Mouse (Mus musculus) neural tube, postnatal 0 days (tissue): ENCODE measurements around the gene Rangap1. TPM values are rescaled to one million over a fixed set of nuclear protein-coding genes. Genes with fewer than 3 reads are reported as not detected.

ENCODE experiments used
- polyA plus RNA-seq: library from polyadenylated mRNA; unstranded; fragments of >200 nt; fragmentation: Nextera tagmentation; extraction: Ambion mirVana; gene quantifications from 2 replicates; pipeline ENCODE4 v1.2.1, GENCODE M21; 2015

Rangap1 gene
- 90.7 and 102 TPM in 2 replicates for polyA plus RNA-seq

DNA sequence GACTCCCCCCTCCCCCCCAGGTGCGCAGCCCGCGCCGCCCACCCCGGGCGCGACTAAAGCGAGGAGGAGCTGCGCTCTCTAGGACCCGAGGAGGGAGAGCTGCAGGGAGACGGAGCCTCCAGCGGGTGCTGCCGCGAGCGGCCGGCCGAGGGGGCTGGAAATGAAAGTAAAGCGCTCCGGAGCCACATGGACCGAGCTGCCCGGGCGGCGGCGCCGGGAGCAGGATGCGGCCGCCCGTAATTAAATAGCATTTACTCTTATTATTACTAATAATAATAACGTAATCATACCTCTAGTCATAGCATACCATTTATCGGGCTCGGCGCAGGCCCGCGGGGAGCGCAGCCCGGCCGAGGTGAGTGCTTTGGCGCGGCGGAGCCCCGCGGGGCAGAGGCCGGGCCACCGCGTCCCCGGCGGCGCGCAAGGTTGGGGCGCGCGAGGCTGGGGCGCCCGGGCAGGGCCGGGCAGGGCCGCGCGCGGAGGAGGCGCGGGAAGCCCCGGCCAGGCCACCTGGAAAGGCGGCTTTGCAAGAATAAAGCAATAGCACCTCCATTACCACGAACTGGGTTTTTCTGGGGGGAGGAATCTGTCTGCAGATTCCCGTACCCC is at the start of gene Rangap1, which contains the start of gene Zc3h7b:
TSS of gene Rangap1 (minus strand) at position 539 of the 609 bp plus-strand sequence.
TSS of gene Zc3h7b (plus strand) at position 66 of the 609 bp plus-strand sequence.

DNA sequence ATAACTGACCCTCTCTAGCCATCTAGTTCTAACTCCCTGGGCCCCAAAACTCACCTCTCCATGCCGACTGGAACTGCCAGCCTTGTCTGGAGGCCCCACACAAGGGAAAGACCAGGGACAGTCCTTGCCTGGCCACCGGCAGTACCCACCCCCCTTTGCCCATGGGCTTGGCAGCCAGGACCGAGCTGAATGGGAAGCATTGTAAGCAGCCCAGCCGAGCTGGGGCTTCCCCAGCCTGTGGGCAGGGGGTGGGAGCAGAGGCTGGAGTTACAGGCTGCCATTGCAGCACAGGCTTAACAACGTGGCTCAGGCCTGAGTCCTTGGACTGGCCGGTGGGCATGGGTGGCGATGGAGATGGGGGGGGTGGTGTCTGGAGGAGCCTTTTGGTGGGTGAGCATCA is 48.2 kb downstream of the Rangap1 start, which contains the start of gene Chadl:
TSS of gene Chadl (minus strand) at position 113 of the 400 bp plus-strand sequence.

DNA sequence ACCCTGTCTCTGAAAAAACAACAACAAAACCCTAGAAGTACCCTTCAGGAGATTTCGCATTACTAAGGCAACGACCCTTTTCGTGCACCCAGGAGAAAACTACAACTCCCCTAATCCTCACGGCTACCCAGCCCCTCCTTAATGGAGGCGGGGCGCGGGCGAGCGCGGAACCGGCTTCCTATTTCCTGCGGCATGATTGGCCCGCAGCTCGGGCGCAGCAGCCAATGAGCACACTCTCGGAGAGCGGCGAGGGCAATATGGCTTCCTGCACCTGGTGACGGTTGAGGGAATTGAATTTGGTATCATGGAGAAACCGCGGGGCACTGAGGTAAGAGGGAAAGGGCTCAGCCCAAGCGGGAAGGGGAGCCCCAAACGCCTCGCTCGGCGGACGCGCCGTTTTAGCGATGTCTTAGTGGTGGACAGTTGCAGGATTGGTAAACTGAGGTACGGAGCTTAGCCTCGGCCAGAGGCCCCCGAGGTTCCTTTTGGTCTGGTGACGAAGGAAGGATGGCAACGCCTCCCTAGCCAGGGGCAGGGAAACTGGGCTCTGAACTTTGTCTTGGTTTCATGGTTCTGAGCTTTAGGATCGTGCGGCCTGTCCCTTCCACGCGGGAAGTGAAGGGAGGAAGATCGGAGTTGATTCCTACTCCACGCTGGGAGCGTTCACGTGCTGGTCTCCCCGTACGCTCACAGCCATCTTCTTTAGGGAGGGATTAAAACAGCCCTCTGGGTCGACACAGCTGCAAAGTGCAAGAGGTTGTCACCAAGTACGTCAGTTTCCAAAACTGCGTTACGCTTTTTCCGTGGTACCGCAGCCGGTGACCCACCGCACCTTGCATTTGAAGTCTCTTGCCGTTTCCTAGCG is 81.4 kb downstream of the Rangap1 start, which contains the start of gene L3mbtl2:
TSS of gene L3mbtl2 (plus strand) at position 193 of the 865 bp plus-strand sequence.

Other genes with a start within 250 kb of the Rangap1 start
- gene Ep300, start 160.2 kb downstream of the Rangap1 start, polyA plus RNA-seq, result 13.3 and 17.9 TPM in 2 replicates
- 23.7 and 24.9 TPM in 2 replicates for gene L3mbtl2, start 81.6 kb downstream of the Rangap1 start, polyA plus RNA-seq
- 49.6 and 52.2 TPM in 2 replicates for gene Chadl, start 48.2 kb downstream of the Rangap1 start, polyA plus RNA-seq
- gene Zc3h7b, start 473 bp downstream of the Rangap1 start, polyA plus RNA-seq, result 31.6 and 43.7 TPM in 2 replicates
- 27.3 and 28.9 TPM in 2 replicates for gene Tef, start 56.9 kb upstream of the Rangap1 start, polyA plus RNA-seq
- gene Tob2, start 113.3 kb upstream of the Rangap1 start, polyA plus RNA-seq, result 11.7 and 15.7 TPM in 2 replicates
- 98.4 and 112 TPM in 2 replicates for gene Phf5a, start 126.4 kb upstream of the Rangap1 start, polyA plus RNA-seq
- 276 and 309 TPM in 2 replicates for gene Aco2, start 126.8 kb upstream of the Rangap1 start, polyA plus RNA-seq
- 119 and 137 TPM in 2 replicates for gene Polr3h, start 180.7 kb upstream of the Rangap1 start, polyA plus RNA-seq
- 241 and 292 TPM in 2 replicates for gene Csdc2, start 191.2 kb upstream of the Rangap1 start, polyA plus RNA-seq
- 137 and 146 TPM in 2 replicates for gene Pmm1, start 215.4 kb upstream of the Rangap1 start, polyA plus RNA-seq
- gene 1700029P11Rik, start 235.0 kb upstream of the Rangap1 start, polyA plus RNA-seq, result not detected in 2 replicates
- gene Xrcc6, start 242.3 kb upstream of the Rangap1 start, polyA plus RNA-seq, result 30.4 and 33.7 TPM in 2 replicates